Mouse (Mus musculus) layer of hippocampus, postnatal 36 days (tissue): ENCODE results near the gene Gm30302. TPM values are rescaled to one million over a fixed set of nuclear protein-coding genes. Genes with fewer than 3 reads are reported as not detected.
"Not testable (repeated sequence)": the region's sequence is repeated elsewhere in the genome, so short reads cannot be mapped to it uniquely, and the experiment has no call there.

ENCODE experiments used
- DNase-seq, 2 experiments: peaks; one replicate each; pipeline ENCODE4 v3.0.0; 2022
- total RNA-seq, 2 experiments: library from RNA; stranded (reverse); gene quantifications; 2 replicates each; pipeline ENCODE4 v1.2.3; 2021

Gm30302 gene
- not detected for total RNA-seq

GRCm38 (mm10) chr13:49798901-49799300, at the start of gene Gm30302:
Gene Gm30302, minus strand, starts transcription at chr13:49799001.
- DNase-seq: no peak

DNA sequence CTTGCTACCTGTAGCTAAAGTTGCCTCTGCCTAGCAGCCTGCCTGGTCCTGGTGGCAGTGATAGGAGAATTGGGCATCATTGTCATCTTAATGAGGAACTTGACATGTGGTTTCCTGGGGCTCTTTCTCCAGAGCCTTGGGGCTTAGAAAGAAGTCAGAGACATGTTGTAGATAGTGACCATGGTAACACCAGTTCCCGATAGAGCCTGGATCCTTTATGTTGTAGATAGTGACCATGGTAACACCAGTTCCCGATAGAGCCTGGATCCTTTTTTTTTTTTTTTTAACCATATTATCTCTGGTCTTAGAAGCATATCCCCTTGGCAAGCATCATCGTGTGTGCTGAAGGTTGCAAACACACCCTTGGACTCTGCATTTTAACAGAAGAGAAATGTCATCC, 48.0 kb upstream of the Gm30302 start:
- DNase-seq: no peak

- no peak for DNase-seq
Observed at GRCm38 (mm10) chr13:49846141-49846540, 47.3 kb upstream of the Gm30302 start.

DNA sequence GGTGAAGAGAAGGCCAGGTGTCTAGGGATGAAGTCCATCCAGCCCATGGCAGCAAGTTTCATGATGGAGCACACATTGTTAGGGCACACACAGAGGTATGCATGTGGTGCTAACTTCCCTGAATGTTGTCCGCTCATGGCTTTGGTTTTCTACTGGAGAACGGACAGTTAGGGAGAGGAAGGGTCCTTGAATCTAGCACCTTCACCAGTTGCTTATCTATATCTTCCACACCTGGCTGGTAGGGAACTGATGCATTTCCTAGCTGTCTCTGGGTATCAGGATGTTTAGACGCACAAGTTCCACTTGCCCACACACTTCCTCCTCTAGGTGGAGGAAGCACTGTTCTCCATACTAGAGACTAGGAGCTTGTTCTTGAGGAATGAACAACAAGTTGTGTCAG, 46.9 kb upstream of the Gm30302 start:
- no peak for DNase-seq

DNA sequence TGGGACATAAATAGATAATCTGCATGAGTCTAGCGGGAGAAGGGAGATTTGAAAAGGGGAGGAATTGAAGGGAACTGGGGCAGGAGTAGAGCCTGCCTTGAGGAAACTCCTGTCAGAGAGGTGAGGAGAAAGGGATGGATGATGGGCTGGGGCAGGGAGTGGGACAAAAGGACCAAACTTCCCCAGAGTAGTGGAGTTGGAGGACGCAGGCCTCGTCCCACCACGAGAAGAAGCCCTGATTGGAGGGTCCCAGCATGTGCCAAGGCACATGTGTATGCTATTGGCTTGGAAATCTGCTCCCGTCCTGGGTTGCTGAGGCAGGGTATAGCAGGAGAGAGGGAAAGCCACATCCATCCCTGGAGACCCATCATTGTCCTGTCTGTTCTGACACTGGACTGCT, 45.3 kb upstream of the Gm30302 start:
- DNase-seq: no peak

DNA sequence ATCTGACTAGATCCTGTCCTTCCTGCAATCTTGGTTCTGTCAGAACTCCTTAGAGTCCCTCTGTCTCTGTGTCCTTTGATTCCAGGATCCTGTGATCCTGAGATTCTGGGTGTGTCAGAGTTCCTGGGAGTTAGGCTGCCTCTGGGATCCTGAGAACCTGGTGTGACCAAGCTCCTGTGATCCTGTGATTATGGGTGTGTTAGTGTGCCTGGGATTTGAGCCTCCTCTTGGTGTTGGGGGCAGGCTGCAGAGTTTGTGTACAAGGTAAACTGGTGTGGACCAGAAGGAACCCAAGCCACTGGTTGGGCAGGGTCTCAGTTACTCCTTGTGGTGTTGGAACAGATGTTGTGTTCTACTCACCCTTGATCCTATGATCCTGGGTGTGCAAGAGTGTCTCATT, 42.4 kb upstream of the Gm30302 start:
- no peak for DNase-seq

DNA sequence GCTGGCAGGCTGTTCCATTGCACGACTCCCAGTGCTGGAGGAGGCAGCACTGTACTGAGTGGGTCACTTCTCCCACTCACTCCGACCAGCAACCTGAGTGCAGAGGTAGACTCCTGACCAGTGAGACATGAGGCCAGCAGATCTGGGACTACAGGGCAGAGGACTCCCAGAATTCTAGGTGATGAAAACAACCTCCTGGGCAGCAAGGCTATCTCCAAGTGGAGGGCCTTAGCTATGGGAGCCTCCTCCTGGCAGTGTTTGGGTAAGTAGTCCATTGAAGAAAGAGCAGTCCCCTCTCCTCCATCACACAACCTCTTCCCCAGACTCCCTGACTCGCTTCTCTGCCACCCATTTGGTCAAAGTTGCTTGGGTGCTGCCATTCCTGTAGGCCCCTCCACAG, 31.6 kb upstream of the Gm30302 start:
- no peak for DNase-seq

GRCm38 (mm10) chr13:49825300-49825699, 26.5 kb upstream of the Gm30302 start:
- DNase-seq: no peak

GRCm38 (mm10) chr13:49814958-49815357, 16.2 kb upstream of the Gm30302 start:
- no peak for DNase-seq

GRCm38 (mm10) chr13:49814420-49814819, 15.6 kb upstream of the Gm30302 start:
- no peak for DNase-seq

DNA sequence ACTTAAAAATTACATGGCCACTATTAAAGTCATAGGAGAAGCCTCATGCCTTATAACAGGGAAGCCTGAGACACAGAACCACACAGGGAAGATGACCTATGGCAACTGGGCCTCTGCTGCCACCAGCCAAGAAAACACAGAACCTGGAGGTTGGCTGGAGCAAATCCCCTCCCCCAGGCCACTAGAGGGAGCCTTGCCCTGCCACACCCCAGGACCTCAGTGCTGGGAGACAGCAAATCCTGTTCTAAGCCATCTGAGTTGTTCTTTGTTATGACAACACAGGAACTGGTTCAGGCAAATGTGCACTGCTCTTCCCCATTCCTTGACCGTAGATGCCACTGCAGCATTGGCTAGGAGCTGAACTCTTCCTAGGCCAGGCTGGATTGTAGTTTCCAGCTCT, 8.3 kb upstream of the Gm30302 start:
- no peak for DNase-seq

DNA sequence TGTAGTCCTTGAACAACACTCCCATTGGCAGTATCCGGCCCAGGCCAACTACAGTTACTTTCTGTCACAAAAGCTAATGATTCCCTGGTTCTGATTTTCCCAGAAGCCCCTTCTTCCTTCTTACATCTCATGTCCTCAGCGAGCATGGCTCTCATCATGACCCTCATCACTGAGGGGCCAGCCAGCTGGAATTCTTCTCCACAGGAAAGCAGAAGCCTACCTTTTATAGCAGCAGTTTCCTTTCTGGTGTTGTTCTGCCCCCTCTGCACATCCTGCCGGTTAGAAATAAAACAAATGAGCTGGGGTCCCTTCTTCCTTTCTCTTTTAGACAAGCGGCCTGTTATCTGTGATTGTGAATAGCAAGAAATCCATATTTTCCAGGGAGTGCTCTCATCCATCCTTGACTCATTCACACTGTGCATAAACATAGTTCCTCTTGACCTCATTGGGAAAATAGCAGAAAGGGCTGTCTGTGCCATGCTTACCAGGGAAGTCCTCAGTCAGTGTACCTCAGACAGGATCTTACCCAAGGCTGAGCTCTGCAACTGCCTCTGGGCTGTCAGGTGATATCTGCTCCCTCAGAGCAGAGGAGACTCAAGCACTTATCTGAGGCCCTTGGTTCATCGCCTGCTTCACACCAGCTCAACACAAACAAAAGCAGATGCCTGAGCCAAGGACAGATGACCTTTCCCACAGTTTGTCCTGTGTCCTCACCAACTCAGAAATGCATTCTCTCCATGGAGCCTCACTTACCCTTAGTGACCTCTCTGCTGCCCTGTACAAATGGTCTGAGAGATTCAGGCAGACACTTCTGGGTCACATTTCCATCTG, 10.0 kb downstream of the Gm30302 start:
- no peak for DNase-seq

DNA sequence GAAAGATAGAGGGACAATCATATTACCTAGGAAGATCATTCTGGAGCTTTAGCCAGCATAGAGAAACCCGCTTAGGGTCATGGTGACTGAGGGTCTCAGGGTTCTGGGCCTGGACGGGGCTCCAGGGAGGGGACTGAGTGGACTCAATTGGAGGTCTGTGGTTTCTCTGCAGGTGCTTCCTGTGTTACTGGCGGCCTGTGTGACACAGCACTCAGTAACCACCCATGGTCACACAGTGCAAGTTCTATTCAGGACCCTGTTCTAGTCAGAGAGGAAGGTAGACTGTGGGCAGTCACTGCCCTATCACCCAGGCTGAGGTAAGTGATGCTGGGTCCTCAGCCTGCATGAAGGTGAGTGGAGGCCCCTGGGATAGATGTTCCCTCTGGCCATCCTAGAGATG, 14.9 kb downstream of the Gm30302 start:
- no peak for DNase-seq

DNA sequence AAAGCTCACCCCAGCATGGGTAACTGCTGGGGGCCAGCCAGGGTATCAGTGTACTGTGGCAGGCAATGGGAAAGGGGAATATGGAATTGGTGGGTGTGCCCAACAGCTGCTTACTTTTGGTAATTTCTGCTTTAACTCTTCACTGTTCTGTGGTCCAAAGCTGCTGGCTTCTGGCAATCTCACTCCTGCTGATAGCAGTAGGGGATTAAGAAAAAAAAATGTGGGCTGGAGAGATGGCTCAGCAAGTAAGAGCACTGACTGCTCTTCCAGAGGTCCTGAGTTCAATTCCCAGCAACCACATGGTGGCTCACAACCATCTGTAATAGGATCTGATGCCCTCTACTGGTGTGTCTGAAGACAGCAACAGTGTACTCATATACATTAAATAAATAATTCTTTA, 27.3 kb downstream of the Gm30302 start:
- DNase-seq: not testable (repeated sequence)

DNA sequence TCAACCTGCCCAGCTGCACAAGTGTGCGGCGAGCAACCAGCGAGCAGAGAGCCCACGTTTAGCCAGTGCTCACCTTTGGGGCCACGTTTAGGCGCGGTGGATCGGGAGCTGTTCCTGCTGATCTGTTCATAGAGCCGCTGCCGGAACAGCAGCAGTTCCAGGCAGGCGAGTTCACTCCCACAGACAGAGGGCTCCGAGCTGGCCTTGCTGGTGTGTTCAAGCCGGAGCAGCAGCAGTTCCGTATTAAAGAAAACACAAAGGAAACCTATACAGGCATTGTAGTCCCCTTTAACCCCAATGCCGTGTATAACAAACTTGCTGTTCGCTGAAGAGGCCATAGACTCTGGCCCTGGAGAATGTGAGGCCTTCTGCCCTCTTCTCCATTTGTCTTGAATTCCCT, 29.7 kb downstream of the Gm30302 start:
- DNase-seq: no peak

GRCm38 (mm10) chr13:49768048-49768447, 30.8 kb downstream of the Gm30302 start:
- no peak for DNase-seq

DNA sequence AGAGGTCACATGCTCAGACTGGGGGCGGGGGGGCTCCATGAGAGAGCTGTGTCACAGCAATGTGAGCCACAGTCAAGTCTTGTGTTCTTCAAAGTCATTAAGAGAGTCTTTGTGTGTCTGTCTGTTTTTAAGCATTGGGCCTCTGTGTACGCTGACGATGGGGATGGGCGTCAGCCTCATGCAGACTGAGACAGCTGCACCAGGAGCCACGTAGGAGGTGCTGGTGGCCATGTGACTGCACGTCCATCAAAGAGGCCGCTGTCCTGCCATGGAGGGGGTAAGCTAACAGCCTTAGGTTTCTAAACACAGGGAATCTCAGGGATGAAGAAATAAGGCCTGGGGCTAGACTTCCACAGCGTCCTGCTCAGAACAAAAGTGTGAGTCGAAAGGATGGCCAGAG, 32.5 kb downstream of the Gm30302 start:
- no peak for DNase-seq

GRCm38 (mm10) chr13:49765306-49765705, 33.5 kb downstream of the Gm30302 start:
- DNase-seq: no peak

DNA sequence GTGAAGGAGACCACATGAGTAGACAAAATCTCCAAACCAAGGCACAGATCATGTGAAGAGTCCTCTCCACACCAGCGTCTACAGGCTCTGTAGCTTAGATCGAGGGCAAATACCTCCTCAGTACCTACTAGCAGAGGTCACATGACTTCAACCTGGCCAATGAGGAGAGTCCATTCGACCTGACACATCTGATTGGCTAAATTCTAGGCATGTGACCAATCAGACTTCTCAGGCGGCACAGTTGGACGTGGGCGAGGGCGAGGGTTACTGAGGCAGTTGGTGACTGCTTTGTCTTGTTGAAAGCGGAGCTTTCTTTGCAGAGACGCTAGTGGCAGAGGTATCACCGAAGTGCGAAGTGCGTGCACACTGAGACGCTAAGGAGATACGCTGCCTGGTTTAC, 36.6 kb downstream of the Gm30302 start:
- DNase-seq: no peak

DNA sequence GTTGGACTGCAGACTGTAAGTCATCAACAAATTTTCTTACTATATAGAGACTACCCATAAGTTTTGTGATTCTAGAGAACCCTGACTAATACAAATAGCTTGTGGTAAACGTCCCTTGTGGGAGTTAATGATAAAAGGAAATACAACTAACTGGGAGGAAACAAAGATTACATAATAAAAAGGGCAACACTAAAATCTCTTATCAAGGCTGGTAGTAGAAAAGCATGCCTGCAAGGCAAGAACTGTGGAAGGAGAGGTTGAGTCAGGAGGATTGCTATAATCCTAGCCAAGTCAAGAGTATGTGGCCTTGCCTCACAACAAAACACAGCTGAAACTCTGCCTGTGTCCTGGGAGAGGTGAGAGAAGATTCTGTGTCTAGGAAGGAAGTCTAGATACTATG, 38.1 kb downstream of the Gm30302 start:
- DNase-seq: no peak

- no peak for DNase-seq
Observed at GRCm38 (mm10) chr13:49757966-49758365, 40.8 kb downstream of the Gm30302 start.

DNA sequence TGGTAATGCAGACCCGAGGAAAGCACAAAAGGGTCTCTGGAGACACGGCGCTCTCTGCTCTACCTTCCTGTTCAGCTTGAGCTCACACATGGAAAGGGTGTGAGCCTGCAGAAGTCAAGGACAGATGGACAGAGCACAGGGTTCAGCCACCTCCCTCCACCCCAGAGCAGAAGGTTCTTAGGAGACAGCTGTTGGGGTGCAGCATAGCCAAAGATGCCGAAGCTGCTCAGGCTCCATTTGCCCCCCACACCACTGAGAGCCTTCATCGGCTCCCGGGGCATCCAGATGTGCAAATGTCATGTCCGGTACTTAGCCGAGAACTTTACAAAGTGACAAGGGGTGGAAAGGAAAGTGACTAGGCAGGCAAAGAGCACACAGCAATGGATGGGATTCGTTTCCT, 42.2 kb downstream of the Gm30302 start:
- DNase-seq: no peak

DNA sequence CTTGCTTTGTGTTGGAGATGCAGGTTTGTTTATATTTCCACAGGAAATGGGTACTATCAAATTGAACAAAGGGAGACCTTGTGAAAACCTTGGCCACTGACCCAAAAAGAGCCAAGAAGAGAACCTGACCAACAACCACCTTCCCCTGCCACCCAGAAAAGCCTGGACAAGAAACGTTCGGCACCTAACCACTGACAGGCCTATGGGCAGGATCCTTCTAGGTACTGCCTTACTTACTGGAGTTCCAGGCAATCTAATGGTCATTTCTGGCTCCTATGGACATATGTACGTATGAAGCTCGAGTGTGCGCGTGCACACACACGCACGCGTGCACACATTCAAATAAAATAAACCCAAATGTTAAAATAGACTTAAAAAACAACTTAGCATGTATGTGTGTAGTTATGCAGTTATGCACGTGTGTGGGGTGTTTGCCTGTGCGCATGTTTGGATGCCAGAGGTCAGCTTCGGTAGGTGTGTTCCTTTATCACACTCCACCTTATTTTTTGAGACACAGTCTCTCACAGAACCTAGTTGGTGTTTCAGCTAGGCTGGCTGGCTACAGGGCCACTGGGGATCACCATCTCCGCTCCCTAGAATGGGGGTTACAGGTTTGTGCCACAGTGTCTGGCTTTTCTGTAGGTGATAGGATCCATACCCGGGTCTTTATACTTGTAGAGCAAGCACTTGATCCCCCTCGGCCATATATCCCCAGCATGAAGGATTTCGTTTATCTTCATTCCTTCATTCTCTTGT, 57.3 kb downstream of the Gm30302 start:
- no peak for DNase-seq

DNA sequence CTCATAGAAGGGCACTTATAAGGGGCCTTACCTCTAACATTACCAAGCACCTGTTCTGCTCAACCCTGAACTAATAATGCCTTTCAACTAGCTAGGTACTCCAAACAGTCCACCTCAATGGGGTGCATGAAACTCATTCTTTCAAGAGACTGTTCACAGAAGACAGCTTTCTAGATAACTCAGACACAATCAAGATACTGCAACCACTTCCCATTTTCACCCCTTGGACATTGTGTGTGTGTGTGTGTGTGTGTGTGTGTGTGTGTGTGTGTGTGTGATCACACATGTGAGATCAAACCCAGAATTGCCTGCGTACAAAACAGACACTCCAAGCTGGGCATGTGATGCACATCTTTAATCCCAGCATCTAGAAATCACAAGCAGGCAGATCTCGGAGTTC, 60.8 kb downstream of the Gm30302 start:
- DNase-seq: no peak
